Mouse (Mus musculus): ENCODE measurements around the gene Pparg.
A peak's percentile ranks its signal among the peaks of the same experiment; 100 is the strongest.

Pparg gene

GRCm38 (mm10) chr6:115463338-115463737, 102.6 kb downstream of the Pparg start:
- no peak for DNase-seq (ENCODE audit: low spot score in 2 of 2)

GRCm38 (mm10) chr6:115464661-115465060, 103.9 kb downstream of the Pparg start:
- no peak for DNase-seq (ENCODE audit: low spot score in 2 of 2)

- DNase-seq (ENCODE audit: low spot score in 2 of 2) = no peak
Measured at GRCm38 (mm10) chr6:115465463-115465862, 104.7 kb downstream of the Pparg start.

- DNase-seq (ENCODE audit: low spot score in 2 of 2) = no peak
Measured at GRCm38 (mm10) chr6:115465876-115466275, 105.1 kb downstream of the Pparg start.

- no peak for DNase-seq (ENCODE audit: low spot score in 2 of 2)
Measured at GRCm38 (mm10) chr6:115466601-115467000, 105.8 kb downstream of the Pparg start.

- DNase-seq (ENCODE audit: low spot score in 2 of 2) = no peak
Measured at GRCm38 (mm10) chr6:115469666-115470581, 109.2 kb downstream of the Pparg start.

GRCm38 (mm10) chr6:115471956-115472355, 111.2 kb downstream of the Pparg start:
- no peak for DNase-seq (ENCODE audit: low spot score in 2 of 2)

- DNase-seq (ENCODE audit: low spot score in 2 of 2) = no peak
Measured at GRCm38 (mm10) chr6:115477081-115477695, 116.4 kb downstream of the Pparg start.

GRCm38 (mm10) chr6:115479963-115480321, 119.2 kb downstream of the Pparg start:
- DNase-seq (ENCODE audit: low spot score in 2 of 2) = no peak

- DNase-seq (ENCODE audit: low spot score in 2 of 2) = peak; percentile 37 to 52
Measured at GRCm38 (mm10) chr6:115480322-115481017, 119.7 kb downstream of the Pparg start.

GRCm38 (mm10) chr6:115481018-115481354, 120.2 kb downstream of the Pparg start:
- DNase-seq (ENCODE audit: low spot score in 2 of 2) = no peak

GRCm38 (mm10) chr6:115481603-115482002, 120.9 kb downstream of the Pparg start:
- DNase-seq (ENCODE audit: low spot score in 2 of 2) = no peak

GRCm38 (mm10) chr6:115485635-115486034, 124.9 kb downstream of the Pparg start:
- no peak for DNase-seq (ENCODE audit: low spot score in 2 of 2)

- DNase-seq (ENCODE audit: low spot score in 2 of 2) = no peak
Measured at GRCm38 (mm10) chr6:115489831-115490230, 129.1 kb downstream of the Pparg start.

GRCm38 (mm10) chr6:115492952-115493613, 132.3 kb downstream of the Pparg start:
- peak; percentile 37 to 63 for DNase-seq (ENCODE audit: low spot score in 2 of 2)

GRCm38 (mm10) chr6:115493824-115494223, 133.1 kb downstream of the Pparg start:
- DNase-seq (ENCODE audit: low spot score in 2 of 2) = no peak

- DNase-seq (ENCODE audit: low spot score in 2 of 2) = no peak
Measured at GRCm38 (mm10) chr6:115499540-115499939, 138.8 kb downstream of the Pparg start.

GRCm38 (mm10) chr6:115500234-115500633, 139.5 kb downstream of the Pparg start:
- no peak for DNase-seq (ENCODE audit: low spot score in 2 of 2)

- no peak for DNase-seq (ENCODE audit: low spot score in 2 of 2)
Measured at GRCm38 (mm10) chr6:115501131-115501530, 140.4 kb downstream of the Pparg start.

- no peak for DNase-seq (ENCODE audit: low spot score in 2 of 2)
Measured at GRCm38 (mm10) chr6:115503038-115503437, 142.3 kb downstream of the Pparg start.

GRCm38 (mm10) chr6:115503549-115504159, 142.9 kb downstream of the Pparg start:
- DNase-seq (ENCODE audit: low spot score in 2 of 2) = no peak

GRCm38 (mm10) chr6:115504160-115504558, 143.4 kb downstream of the Pparg start:
- no peak for DNase-seq (ENCODE audit: low spot score in 2 of 2)

Measured in frontal cortex, postnatal 36 days (tissue).